Mouse (Mus musculus) hindbrain, embryonic 15.5 days (tissue): ENCODE results near the gene Tmem86b. TPM values are rescaled to one million over a fixed set of nuclear protein-coding genes. Genes with fewer than 3 reads are reported as not detected.
"Not testable (repeated sequence)": the region's sequence is repeated elsewhere in the genome, so short reads cannot be mapped to it uniquely, and the experiment has no call there.

ENCODE experiments used
- ATAC-seq: fragments of 200-750 bp; cut with Nextera tagmentation; 2 replicates; pipeline ENCODE4 v1.8.0; 2017; ENCODE audit warnings: low read depth, moderate number of reproducible peaks, moderate TSS enrichment; ENCODE audit not compliant: low FRiP score
- H3K27ac ChIP-seq: fragments of 300-500 bp; sonication (generic); replicated peaks from 2 replicates; pipeline ENCODE4 v1.5.1; 2015; ENCODE audit warnings: mild to moderate bottlenecking, inconsistent platforms
- H3K27me3 ChIP-seq: fragments of 300-500 bp; sonication (generic); 2 replicates; pipeline ENCODE4 v1.6.1; 2015; ENCODE audit warnings: control low read depth, inconsistent platforms
- H3K36me3 ChIP-seq: fragments of 300-500 bp; sonication (generic); 2 replicates; pipeline ENCODE4 v1.6.1; 2015; ENCODE audit warnings: control low read depth, inconsistent platforms
- H3K4me1 ChIP-seq: fragments of 300-500 bp; sonication (generic); replicated peaks from 2 replicates; pipeline ENCODE4 v1.6.1; 2015; ENCODE audit warnings: control low read depth, inconsistent platforms
- H3K4me2 ChIP-seq: fragments of 300-500 bp; sonication (generic); 2 replicates; pipeline ENCODE4 v1.6.1; 2015; ENCODE audit warnings: moderate library complexity, mild to moderate bottlenecking, inconsistent platforms
- H3K4me3 ChIP-seq: fragments of 300-500 bp; sonication (generic); 2 replicates; pipeline ENCODE4 v1.5.1; 2015; ENCODE audit warnings: mild to moderate bottlenecking, inconsistent platforms
- H3K9ac ChIP-seq: fragments of 300-500 bp; sonication (generic); 2 replicates; pipeline ENCODE4 v1.6.1; 2015; ENCODE audit warnings: inconsistent platforms
- H3K9me3 ChIP-seq: fragments of 300-500 bp; sonication (generic); 2 replicates; pipeline ENCODE4 v1.6.1; 2016; ENCODE audit warnings: control low read depth, inconsistent platforms
- WGBS: fragments of 180-500 bp; shearing (Covaris S2); methylation state at CpG from one replicate; pipeline ENCODE4 v1.1.7; 2015; 5-methylcytosine and 5-hydroxymethylcytosine counted together
- microRNA-seq: library from miRNA; unstranded; fragments of <30 nt; microRNA quantifications from one replicate; pipeline ENCODE4, GENCODE M21; 2016
- polyA plus RNA-seq: library from polyadenylated mRNA; unstranded; fragments of >200 nt; fragmentation: Nextera tagmentation; extraction: Ambion mirVana; gene quantifications from 2 replicates; pipeline ENCODE4 v1.2.1, GENCODE M21; 2015

The Tmem86b gene
- polyA plus RNA-seq, 1 experiment from 2014 or later = 2.3 TPM

GRCm38 (mm10) chr7:4612386-4612785, 18.8 kb downstream of the Tmem86b start:
- Histone ChIP-seq H3K36me3 (no peaks in the 10 kb centered on the region), H3K27me3 (no peaks in the 10 kb centered on the region), H3K27ac (no peak overlapping the region), H3K4me3 (no peak overlapping the region), H3K4me2 (no peak overlapping the region), H3K4me1 (no peaks in the 10 kb centered on the region), H3K9ac (no peak overlapping the region), H3K9me3 (no peaks in the 10 kb centered on the region)
- no peak for ATAC-seq
- WGBS = 71% methylated on average over 8 of the region's 8 CpGs

GRCm38 (mm10) chr7:4611921-4612341, 19.3 kb downstream of the Tmem86b start:
- H3K27me3 ChIP-seq = no peaks in the 10 kb centered on the region
- H3K4me1 ChIP-seq = no peaks in the 10 kb centered on the region
- H3K4me2 ChIP-seq = no peak overlapping the region
- WGBS = 86% methylated on average over 12 of the region's 12 CpGs
- H3K36me3 ChIP-seq = no peaks in the 10 kb centered on the region
- no peaks in the 10 kb centered on the region for H3K9me3 ChIP-seq
- no peak overlapping the region for H3K4me3 ChIP-seq
- no peak overlapping the region for H3K9ac ChIP-seq
- no peak overlapping the region for H3K27ac ChIP-seq
- no peak for ATAC-seq

DNA sequence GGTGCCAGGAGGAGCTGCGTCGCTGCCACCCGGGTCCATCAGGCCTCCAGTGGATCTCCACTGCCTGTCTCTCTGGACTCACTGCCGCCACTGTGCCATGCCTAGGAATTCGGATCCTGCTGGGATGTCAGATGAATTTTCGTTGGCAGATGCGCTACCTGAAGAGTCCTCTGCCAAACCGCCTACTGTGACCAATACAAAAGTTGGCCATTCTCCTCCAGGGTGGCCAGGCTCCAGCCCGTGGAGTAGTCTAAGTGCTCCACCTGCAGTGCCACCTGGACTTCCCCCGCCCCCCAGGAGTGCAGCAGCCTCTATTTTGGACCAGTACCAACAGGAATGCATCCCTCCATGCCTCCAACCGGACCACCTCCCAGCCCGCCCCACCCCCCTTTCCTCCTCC, 19.7 kb downstream of the Tmem86b start:
- Histone ChIP-seq H3K4me1 (no peaks in the 10 kb centered on the region), H3K9ac (no peak overlapping the region), H3K9me3 (no peaks in the 10 kb centered on the region), H3K4me3 (no peak overlapping the region), H3K4me2 (no peak overlapping the region), H3K36me3 (no peaks in the 10 kb centered on the region), H3K27me3 (no peaks in the 10 kb centered on the region), H3K27ac (no peak overlapping the region)
- no peak for ATAC-seq
- WGBS = 83% methylated on average over 12 of the region's 12 CpGs

DNA sequence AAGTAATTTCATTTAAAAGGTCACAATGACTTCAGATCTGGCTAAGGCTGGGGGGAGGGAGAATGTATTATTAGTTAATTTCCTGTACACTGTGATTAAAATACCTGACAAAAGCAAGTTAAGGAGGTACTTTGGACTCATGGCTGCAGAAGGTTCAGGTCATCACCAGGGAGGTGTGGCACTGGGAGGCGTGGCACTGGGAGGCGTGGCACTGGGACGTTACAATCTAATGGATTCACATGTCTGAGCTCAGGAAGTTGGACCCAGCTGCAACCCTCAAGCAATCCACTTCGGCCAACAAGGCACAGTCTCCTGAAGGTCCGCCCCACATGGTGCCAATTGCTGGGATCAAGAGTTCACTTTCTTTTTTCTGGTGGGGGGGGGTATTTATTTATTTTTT, 23.2 kb downstream of the Tmem86b start:
- WGBS = 67% methylated on average over 5 of the region's 5 CpGs
- no peak for ATAC-seq
- no peak overlapping the region for H3K27ac ChIP-seq

GRCm38 (mm10) chr7:4603873-4604272, 27.3 kb downstream of the Tmem86b start, which contains the start of gene Ptprh:
Ptprh (minus strand) TSS chr7:4604041.
- no peak within 1 kb of the TSS for H3K27ac ChIP-seq
- WGBS = 83% methylated on average over 6 of the region's 6 CpGs
- no peaks in the 10 kb centered on the region for H3K36me3 ChIP-seq
- ATAC-seq = no peak
- H3K9me3 ChIP-seq = no peaks in the 10 kb centered on the region
- H3K9ac ChIP-seq = no peak within 1 kb of the TSS
- no peaks in the 10 kb centered on the region for H3K4me1 ChIP-seq
- no peak within 1 kb of the TSS for H3K4me2 ChIP-seq
- H3K27me3 ChIP-seq = no peaks in the 10 kb centered on the region
- no peak within 1 kb of the TSS for H3K4me3 ChIP-seq

More for the DNA sequence above, 23.2 kb downstream of the Tmem86b start:
- Histone ChIP-seq H3K4me2 (no peak overlapping the region), H3K9me3 (no peaks in the 10 kb centered on the region), H3K36me3 (no peaks in the 10 kb centered on the region), H3K9ac (no peak overlapping the region), H3K4me1 (no peaks in the 10 kb centered on the region), H3K4me3 (no peak overlapping the region), H3K27me3 (no peaks in the 10 kb centered on the region)

DNA sequence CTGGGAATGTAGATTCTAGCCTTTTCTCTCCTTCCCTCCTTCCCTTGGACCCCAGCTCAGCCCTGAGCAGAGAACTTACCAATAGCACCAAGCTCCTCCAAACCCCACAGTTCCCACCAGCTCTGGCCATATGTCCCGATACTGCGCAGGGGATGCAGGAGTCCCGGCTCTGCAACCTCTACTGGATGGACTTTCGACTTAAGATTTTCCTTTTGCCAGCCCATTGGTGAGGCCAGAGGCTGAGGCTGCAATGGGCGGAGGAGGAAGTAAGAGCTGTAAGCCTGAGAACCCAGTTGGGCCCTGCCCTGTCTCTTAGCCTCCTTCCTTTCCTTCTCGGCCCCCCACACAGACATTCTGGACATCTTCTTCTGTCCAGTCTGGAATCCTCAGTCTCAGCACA, 28.3 kb downstream of the Tmem86b start:
- 88% methylated on average over 6 of the region's 6 CpGs for WGBS

DNA sequence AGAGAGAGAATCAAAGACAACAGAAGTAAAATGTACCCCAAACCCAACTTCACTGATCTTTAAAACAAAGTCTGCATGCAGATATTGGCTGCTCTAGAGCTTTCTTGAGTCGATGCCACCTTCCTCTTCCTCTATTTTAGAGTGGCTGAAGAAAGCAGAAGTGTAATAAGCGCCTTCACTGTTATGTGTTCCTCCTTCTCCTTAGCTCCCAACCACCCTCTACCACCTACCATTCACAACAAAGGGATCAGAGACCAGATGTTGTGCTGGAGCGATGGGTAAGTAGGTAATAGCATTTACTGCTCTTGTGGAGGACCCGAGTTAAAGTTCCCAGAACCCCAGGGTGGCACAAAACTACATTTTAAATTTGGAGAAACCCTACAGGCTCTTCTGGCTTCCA, 34.2 kb downstream of the Tmem86b start:
- not testable (repeated sequence) for H3K9ac ChIP-seq, ATAC-seq, H3K27me3 ChIP-seq, H3K4me2 ChIP-seq, H3K4me1 ChIP-seq, H3K36me3 ChIP-seq, H3K27ac ChIP-seq, H3K9me3 ChIP-seq, H3K4me3 ChIP-seq
- WGBS = 81% methylated on average over 4 of the region's 4 CpGs

More for the DNA sequence above, 28.3 kb downstream of the Tmem86b start:
- Histone ChIP-seq H3K4me3 (no peak overlapping the region), H3K9ac (no peak overlapping the region), H3K9me3 (no peaks in the 10 kb centered on the region), H3K36me3 (no peaks in the 10 kb centered on the region), H3K27me3 (no peaks in the 10 kb centered on the region), H3K4me1 (no peaks in the 10 kb centered on the region), H3K4me2 (no peak overlapping the region), H3K27ac (no peak overlapping the region)
- ATAC-seq = no peak

GRCm38 (mm10) chr7:4581481-4581880, 49.7 kb downstream of the Tmem86b start:
- WGBS = 78% methylated on average over 3 of the region's 3 CpGs
- not testable (repeated sequence) for H3K27ac ChIP-seq, H3K9ac ChIP-seq, H3K4me1 ChIP-seq, H3K36me3 ChIP-seq, ATAC-seq, H3K9me3 ChIP-seq, H3K4me3 ChIP-seq, H3K4me2 ChIP-seq, H3K27me3 ChIP-seq

Small RNA genes lying within 50 kb of the gene (microRNA-seq; reads per million reads assigned to microRNA genes)
- not detected for gene Gm23577

Other genes with a start within 250 kb of the Tmem86b start
- gene Gp6, start 233.7 kb downstream of the Tmem86b start, polyA plus RNA-seq = 0.10 TPM in 1 of 2 replicates, not detected in the other
- gene Rdh13, start 185.8 kb downstream of the Tmem86b start, polyA plus RNA-seq = 42.6 and 43.4 TPM in 2 replicates
- 13.9 and 15.4 TPM in 2 replicates for gene Eps8l1, start 170.7 kb downstream of the Tmem86b start, polyA plus RNA-seq
- gene Ppp1r12c, start 129.7 kb downstream of the Tmem86b start, polyA plus RNA-seq = 49.3 and 49.9 TPM in 2 replicates
- 4.0 and 4.6 TPM in 2 replicates for gene Tnnt1, start 115.0 kb downstream of the Tmem86b start, polyA plus RNA-seq
- gene Tnni3, start 107.2 kb downstream of the Tmem86b start, polyA plus RNA-seq = 2.1 TPM in 2 replicates
- gene Dnaaf3, start 99.0 kb downstream of the Tmem86b start, polyA plus RNA-seq = 2.8 and 3.6 TPM in 2 replicates
- 99.6 and 117 TPM in 2 replicates for gene Syt5, start 83.9 kb downstream of the Tmem86b start, polyA plus RNA-seq
- 1.2 and 1.3 TPM in 2 replicates for gene Ptprh, start 27.4 kb downstream of the Tmem86b start, polyA plus RNA-seq
- 10.0 and 10.2 TPM in 2 replicates for gene Ppp6r1, start 27.6 kb upstream of the Tmem86b start, polyA plus RNA-seq
- 168 and 171 TPM in 2 replicates for gene Hspbp1, start 53.6 kb upstream of the Tmem86b start, polyA plus RNA-seq
- 7.1 and 8.7 TPM in 2 replicates for gene Brsk1, start 59.2 kb upstream of the Tmem86b start, polyA plus RNA-seq
- 0.12 and 0.27 TPM in 2 replicates for gene Tmem150b, start 93.8 kb upstream of the Tmem86b start, polyA plus RNA-seq
- 57.4 and 61.8 TPM in 2 replicates for gene Kmt5c, start 108.7 kb upstream of the Tmem86b start, polyA plus RNA-seq
- 24.1 and 28.1 TPM in 2 replicates for gene Cox6b2, start 121.7 kb upstream of the Tmem86b start, polyA plus RNA-seq
- not detected in 2 replicates for gene Fam71e2, start 139.9 kb upstream of the Tmem86b start, polyA plus RNA-seq
- 0.87 and 1.1 TPM in 2 replicates for gene Il11, start 151.4 kb upstream of the Tmem86b start, polyA plus RNA-seq
- not detected in 2 replicates for gene Tmem190, start 151.5 kb upstream of the Tmem86b start, polyA plus RNA-seq
- gene Tmem238, start 158.2 kb upstream of the Tmem86b start, polyA plus RNA-seq = 5.9 and 6.3 TPM in 2 replicates
- 212 and 228 TPM in 2 replicates for gene Rpl28, start 161.5 kb upstream of the Tmem86b start, polyA plus RNA-seq
- gene Ube2s, start 181.2 kb upstream of the Tmem86b start, polyA plus RNA-seq = 269 and 295 TPM in 2 replicates
- 10.8 and 12.8 TPM in 2 replicates for gene Shisa7, start 213.3 kb upstream of the Tmem86b start, polyA plus RNA-seq
- 3.2 and 4.1 TPM in 2 replicates for gene Isoc2b, start 238.8 kb upstream of the Tmem86b start, polyA plus RNA-seq
- 0.75 and 0.77 TPM in 2 replicates for gene Isoc2a, start 245.7 kb upstream of the Tmem86b start, polyA plus RNA-seq